ENCODE assay signal across 8 mouse cellular contexts in genomic region chr10:119819740-119820139, GRCm38 (mm10).
DNase-seq lines count a peak whose midpoint lies in the region; ATAC-seq lines count a peak whose summit lies in the region.

No protein-coding gene starts in this region.

- DNase-seq in kidney, postnatal 10 days = no peak
- no peak for DNase-seq in intestine, embryonic 14.5 days (ENCODE audit: low spot score)
- no peak for DNase-seq in layer of hippocampus, adult 18-20 months (ENCODE audit: low spot score in 2 of 2)
- no peak for DNase-seq in lung, adult 18-20 months
- no peak for DNase-seq in thymus, postnatal 14 days

- 51% methylated on average over 5 of the region's 5 CpGs for WGBS in kidney, embryonic 16.5 days
- 16% methylated on average over 5 of the region's 5 CpGs for WGBS in embryonic facial prominence, embryonic 15.5 days
- 20% methylated on average over 5 of the region's 5 CpGs for WGBS in intestine, embryonic 14.5 days
- 15% methylated on average over 5 of the region's 5 CpGs for WGBS in neural tube, embryonic 13.5 days

- no peak overlapping the region for H3K9ac ChIP-seq in kidney, embryonic 16.5 days (replicated peaks; ENCODE audit: low read length)
- no peak overlapping the region for H3K9ac ChIP-seq in embryonic facial prominence, embryonic 15.5 days
- no peak overlapping the region for H3K9ac ChIP-seq in intestine, embryonic 14.5 days (ENCODE audit: low read length)
- H3K9ac ChIP-seq in neural tube, embryonic 13.5 days = peak overlapping the region; percentile 80

- H3K36me3 ChIP-seq in kidney, embryonic 16.5 days (ENCODE audit: insufficient read depth, low read length) = no peaks in the 10 kb centered on the region
- no peaks in the 10 kb centered on the region for H3K36me3 ChIP-seq in embryonic facial prominence, embryonic 15.5 days
- no peaks in the 10 kb centered on the region for H3K36me3 ChIP-seq in intestine, embryonic 14.5 days (ENCODE audit: control insufficient read depth, insufficient read depth, low read length)
- H3K36me3 ChIP-seq in neural tube, embryonic 13.5 days = no peaks in the 10 kb centered on the region

- no peaks in the 10 kb centered on the region for H3K27me3 ChIP-seq in kidney, embryonic 16.5 days (ENCODE audit: insufficient read depth, low read length)
- H3K27me3 ChIP-seq in embryonic facial prominence, embryonic 15.5 days = no peaks in the 10 kb centered on the region
- H3K27me3 ChIP-seq in intestine, embryonic 14.5 days (replicated peaks; ENCODE audit: control insufficient read depth, insufficient read depth, low read length) = no peaks in the 10 kb centered on the region
- H3K27me3 ChIP-seq in neural tube, embryonic 13.5 days = no peaks in the 10 kb centered on the region

- no peak overlapping the region for H3K27ac ChIP-seq in kidney, embryonic 16.5 days (ENCODE audit: low read length)
- H3K27ac ChIP-seq in embryonic facial prominence, embryonic 15.5 days (replicated peaks) = no peak overlapping the region
- H3K27ac ChIP-seq in intestine, embryonic 14.5 days (ENCODE audit: low read depth) = no peak overlapping the region
- H3K27ac ChIP-seq in neural tube, embryonic 13.5 days (replicated peaks) = peak overlapping the region; percentile 95

- peaks cover 6% of the 10 kb centered on the region; the same call in 1 of the 2 replicates for H3K4me1 ChIP-seq in kidney, embryonic 16.5 days (ENCODE audit: insufficient read depth, low read length)
- peaks cover 13% of the 10 kb centered on the region; the same call in 1 of the 2 replicates for H3K4me1 ChIP-seq in embryonic facial prominence, embryonic 15.5 days
- no peaks in the 10 kb centered on the region; the same call in 1 of the 2 replicates for H3K4me1 ChIP-seq in intestine, embryonic 14.5 days (replicated peaks; ENCODE audit: control insufficient read depth, insufficient read depth, low read length)
- peaks cover 62% of the 10 kb centered on the region for H3K4me1 ChIP-seq in neural tube, embryonic 13.5 days (replicated peaks)

- no peak for ATAC-seq in kidney, embryonic 16.5 days (ENCODE audit: low FRiP score, low TSS enrichment)
- ATAC-seq in embryonic facial prominence, embryonic 15.5 days (ENCODE audit: insufficient number of reproducible peaks, low FRiP score, low TSS enrichment, low read depth) = no peak
- ATAC-seq in intestine, embryonic 14.5 days (replicated peaks; ENCODE audit: low FRiP score, low TSS enrichment, low read depth) = no peak
- ATAC-seq in neural tube, embryonic 13.5 days (ENCODE audit: low read depth) = peak; percentile 11; the same call in 1 of the 2 replicates

- no peaks in the 10 kb centered on the region for H3K9me3 ChIP-seq in kidney, embryonic 16.5 days (ENCODE audit: low read length)
- H3K9me3 ChIP-seq in embryonic facial prominence, embryonic 15.5 days (replicated peaks) = no peaks in the 10 kb centered on the region
- no peaks in the 10 kb centered on the region for H3K9me3 ChIP-seq in intestine, embryonic 14.5 days (ENCODE audit: control insufficient read depth, low read length)
- no peaks in the 10 kb centered on the region for H3K9me3 ChIP-seq in neural tube, embryonic 13.5 days

- H3K4me3 ChIP-seq in kidney, embryonic 16.5 days (ENCODE audit: low read length) = peak overlapping the region; percentile 26; the same call in 1 of the 2 replicates
- H3K4me3 ChIP-seq in embryonic facial prominence, embryonic 15.5 days (replicated peaks) = peak overlapping the region; percentile 21
- peak overlapping the region; percentile 22 for H3K4me3 ChIP-seq in intestine, embryonic 14.5 days (ENCODE audit: low read depth, low read length)
- peak overlapping the region; percentile 49 for H3K4me3 ChIP-seq in neural tube, embryonic 13.5 days

- peak overlapping the region; percentile 43 for H3K4me2 ChIP-seq in kidney, embryonic 16.5 days (replicated peaks; ENCODE audit: low read depth, low read length)
- H3K4me2 ChIP-seq in embryonic facial prominence, embryonic 15.5 days (replicated peaks) = peak overlapping the region; percentile 42
- H3K4me2 ChIP-seq in intestine, embryonic 14.5 days (ENCODE audit: low read length) = peak overlapping the region; percentile 54
- peak overlapping the region; percentile 64 for H3K4me2 ChIP-seq in neural tube, embryonic 13.5 days
